Mouse (Mus musculus) heart, adult 2 months (tissue): ENCODE results near the gene Gm20388.

Source experiments
- CTCF ChIP-seq: fragments of 200-600 bp; IDR thresholded peaks from 2 replicates; pipeline ENCODE4 v1.8.1; 2022; ENCODE audit warnings: antibody characterized with exemption, mild to moderate bottlenecking, moderate library complexity
- EP300 ChIP-seq: fragments of 200-500 bp; IDR thresholded peaks from 2 replicates; pipeline ENCODE4 v1.6.1; 2011; ENCODE audit warnings: low read depth, low read length, control low read depth; ENCODE audit not compliant: insufficient read depth
- POLR2A ChIP-seq: fragments of 200-500 bp; IDR thresholded peaks from 2 replicates; pipeline ENCODE4 v1.6.1; 2011; ENCODE audit warnings: mild to moderate bottlenecking, low read depth, low read length, control low read depth; ENCODE audit not compliant: insufficient read depth

DNA sequence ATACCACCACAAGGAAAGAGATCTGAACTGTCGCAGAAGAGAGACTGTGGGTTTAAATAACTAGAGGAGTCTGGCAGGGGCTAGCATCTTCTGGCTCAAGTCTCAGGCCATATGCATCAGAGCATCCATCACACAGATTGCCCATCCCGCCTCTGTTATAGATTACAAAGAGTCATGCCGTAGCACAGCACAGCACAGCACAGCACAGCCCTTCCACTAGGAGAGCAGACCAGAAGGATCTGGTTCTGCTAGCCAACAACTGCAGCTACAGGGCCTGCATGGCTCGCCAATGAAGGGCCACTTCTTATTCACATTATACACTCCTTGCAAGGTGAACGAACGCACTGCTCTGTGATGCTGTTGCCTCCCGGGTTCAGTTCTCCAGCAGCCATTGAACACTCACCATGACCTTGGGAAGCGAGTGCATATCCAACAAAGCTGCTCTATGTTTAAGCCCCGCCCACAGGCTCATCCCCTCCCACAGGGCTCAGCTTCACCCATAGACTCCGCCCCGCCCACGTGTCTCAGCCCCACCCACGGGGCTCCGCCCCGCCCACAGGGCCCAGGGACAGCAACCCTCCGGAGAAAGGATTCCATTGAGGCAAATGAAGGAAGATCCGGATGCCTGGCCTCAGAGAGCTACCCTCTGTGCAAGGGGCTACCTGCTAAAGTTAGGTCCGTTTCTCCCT is 3771.6 kb downstream of the Gm20388 start:
- TF ChIP-seq CTCF (no peak), POLR2A (no peak), EP300 (no peak)
